Mouse (Mus musculus): ENCODE data around the gene Psmg1.
"Not testable (repeated sequence)": the region's sequence is repeated elsewhere in the genome, so short reads cannot be mapped to it uniquely, and the experiment has no call there.

Gene Psmg1

DNA sequence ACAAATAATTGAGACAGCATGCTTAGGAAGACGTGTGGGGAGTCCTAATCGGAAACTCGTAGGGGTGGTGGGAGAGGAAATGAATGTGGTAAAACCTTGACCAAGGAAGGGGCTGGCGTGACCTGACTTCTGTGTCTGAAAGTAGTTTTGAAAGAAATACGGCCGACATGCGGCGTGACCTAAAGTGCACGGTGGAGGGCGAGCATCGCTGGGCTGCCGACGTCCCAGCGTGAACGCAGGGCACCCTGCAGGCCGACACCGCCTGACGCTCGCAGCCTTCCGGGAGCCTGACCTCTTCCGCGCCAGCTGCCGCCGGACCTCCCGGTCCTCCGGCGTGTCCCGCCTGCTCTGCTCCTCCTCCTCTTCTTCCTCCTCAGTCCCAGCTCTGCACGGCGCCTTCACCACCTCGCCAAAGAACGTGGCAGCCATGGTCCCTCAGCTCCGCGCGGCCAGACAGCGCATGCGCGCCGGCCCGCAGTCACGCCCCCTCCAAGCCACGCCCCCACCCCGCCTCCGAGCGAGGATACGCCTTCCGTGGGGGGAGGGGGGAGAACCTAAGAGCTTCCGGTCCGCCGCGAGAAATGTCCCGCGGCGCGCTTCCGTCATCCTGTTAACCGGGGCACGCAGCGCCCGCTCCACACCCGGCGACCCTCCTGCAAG lies at the start of gene Psmg1:
Gene Psmg1, minus strand, starts transcription at position 499 of the 660 bp plus-strand sequence.
- in situ Hi-C loops (cut with MboI), result no loop called here

DNA sequence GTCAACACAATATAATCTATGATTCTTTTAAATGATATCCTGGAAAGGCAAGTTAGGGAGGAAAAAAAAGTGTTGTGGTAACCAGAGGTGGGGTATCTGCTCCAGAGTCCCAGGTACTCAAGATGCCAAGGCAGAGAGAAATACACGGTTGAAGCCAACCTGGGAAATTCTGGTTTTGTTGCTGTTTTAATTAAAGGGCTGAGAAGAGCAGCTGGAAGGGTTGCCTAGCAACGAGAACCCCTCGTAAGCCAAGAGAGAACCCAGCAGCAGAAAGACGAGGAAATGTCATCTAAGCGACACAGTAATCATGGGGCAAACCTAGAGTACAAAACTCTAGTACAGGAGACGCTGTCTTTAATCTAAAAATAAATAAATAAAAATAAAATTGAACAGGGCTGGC lies 48.8 kb upstream of the Psmg1 start:
- in situ Hi-C loops (cut with MboI), result no loop called here

DNA sequence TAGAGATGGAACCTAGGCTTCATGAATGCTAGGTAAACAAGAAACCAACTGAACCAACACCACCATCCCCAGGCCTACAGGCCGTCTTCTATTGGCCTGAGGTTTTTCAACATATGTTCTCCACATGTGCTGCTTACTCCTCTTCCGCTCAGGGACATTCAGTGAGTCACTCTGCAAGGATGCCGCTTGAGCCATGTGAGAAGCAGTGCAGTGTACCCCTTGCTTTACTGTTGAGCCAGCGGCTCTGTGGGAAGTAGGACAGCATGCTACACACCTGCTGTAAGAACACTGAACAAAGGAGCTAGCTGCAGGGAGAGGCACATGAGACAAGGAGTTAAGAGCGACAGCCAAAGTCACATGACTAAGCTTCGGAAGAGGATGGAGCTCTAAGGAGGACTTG lies 43.7 kb upstream of the Psmg1 start:
- in situ Hi-C loops (cut with MboI), result no loop called here

DNA sequence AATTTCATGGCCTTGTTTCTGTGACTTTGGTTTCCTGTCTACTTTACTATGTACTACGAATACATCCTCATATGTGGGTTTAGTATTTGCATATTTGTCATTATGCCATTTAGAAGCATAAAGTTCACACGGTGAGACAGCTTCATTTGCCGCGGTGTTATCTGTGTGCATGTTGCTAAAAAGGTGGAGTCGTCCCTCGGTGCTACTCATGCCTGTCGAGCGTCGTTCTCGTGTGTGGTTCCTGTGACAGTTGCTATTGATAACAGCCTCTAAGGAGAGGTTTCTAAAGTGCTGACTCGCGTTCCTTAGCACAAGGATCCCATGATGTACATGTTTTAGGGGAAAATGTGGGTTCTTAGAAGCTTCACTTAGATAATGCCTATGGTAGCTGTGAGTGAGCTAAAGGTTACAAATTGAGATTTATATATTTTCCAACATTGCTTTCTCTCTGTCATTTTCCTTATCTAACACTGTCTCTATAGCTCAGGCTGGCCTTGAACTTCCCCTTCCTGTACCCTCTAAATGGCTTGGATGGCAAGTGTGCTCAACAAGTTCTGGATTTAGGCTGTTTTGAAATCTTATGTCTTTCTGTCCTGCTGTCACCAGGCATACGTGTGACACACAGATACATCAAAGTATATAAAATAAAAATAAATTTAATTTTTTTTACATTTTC lies 41.7 kb upstream of the Psmg1 start:
- in situ Hi-C loops (cut with MboI), result no loop called here

- in situ Hi-C loops (cut with MboI), result no loop called here
Observed at GRCm38 (mm10) chr16:96030476-96031102, 39.8 kb upstream of the Psmg1 start.

- in situ Hi-C loops (cut with MboI), result no loop called here
Observed at GRCm38 (mm10) chr16:96026256-96026655, 35.5 kb upstream of the Psmg1 start.

GRCm38 (mm10) chr16:96025244-96025643 lies 34.5 kb upstream of the Psmg1 start:
- in situ Hi-C loops (cut with MboI), result no loop called here

DNA sequence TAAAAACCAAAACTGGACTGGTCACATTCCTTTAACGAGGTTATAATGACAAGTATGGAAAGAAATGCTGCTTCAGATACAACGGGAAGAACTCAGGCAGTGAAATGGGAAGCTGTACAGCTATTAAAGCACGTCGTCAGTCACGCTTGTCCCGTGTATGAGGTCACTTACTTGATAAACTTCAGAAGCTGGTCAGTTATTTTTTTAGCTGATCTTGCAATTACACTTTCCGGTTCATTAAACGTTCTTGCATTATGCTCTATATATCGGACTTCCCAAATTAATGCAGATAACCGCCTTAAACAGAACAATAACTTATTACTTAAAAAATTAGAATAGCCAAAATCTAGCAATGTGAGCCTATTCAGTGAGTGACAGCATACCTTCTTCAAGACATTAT lies 30.3 kb upstream of the Psmg1 start:
- in situ Hi-C loops (cut with MboI), result no loop called here

- in situ Hi-C loops (cut with MboI), result not testable (repeated sequence)
Observed at GRCm38 (mm10) chr16:96009124-96009523, 18.4 kb upstream of the Psmg1 start.

- in situ Hi-C loops (cut with MboI), result not testable (repeated sequence)
Observed at GRCm38 (mm10) chr16:96004278-96004677, 13.5 kb upstream of the Psmg1 start.

GRCm38 (mm10) chr16:95999291-95999690 lies 8.5 kb upstream of the Psmg1 start:
- in situ Hi-C loops (cut with MboI), result no loop called here

DNA sequence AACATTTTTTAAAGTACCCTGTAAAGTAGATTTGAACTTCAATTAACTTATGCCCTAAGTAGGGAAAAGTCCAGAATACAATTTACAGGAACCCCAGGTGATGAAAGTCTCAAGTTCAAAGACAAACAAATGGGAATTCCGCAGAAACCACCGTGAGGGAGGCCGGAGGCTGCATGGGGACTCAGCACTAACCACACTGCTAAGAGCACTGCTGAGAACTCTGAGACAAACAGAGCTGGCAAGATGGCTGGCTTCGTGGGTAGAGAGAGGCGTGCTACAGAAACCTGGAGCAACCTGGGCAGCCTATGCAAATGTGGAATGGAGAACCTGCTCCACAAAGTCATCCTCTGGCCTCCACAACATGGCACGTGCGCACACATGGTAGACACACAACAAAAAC lies 5.4 kb upstream of the Psmg1 start:
- in situ Hi-C loops (cut with MboI), result no loop called here

- in situ Hi-C loops (cut with MboI), result not testable (repeated sequence)
Observed at GRCm38 (mm10) chr16:95994576-95994975, 3.8 kb upstream of the Psmg1 start.

DNA sequence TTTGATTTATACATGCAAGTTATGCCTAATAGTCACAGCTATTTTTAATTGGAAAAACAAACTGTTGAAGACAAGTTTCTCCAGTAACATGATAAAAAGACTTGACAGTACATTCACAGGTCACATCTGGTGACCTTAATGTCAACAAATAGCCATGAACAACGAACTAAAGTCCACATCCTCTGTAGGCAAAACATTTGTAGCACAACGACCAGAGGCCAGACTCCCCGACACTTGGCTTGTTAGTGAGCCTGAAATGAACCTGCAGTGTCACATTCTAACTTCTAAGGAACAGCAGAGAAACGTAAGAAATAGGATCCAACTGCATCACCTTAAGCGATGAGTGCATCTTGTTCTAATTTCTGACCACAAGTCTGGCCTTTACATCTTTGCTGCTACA lies 1.8 kb upstream of the Psmg1 start:
- in situ Hi-C loops (cut with MboI), result no loop called here

DNA sequence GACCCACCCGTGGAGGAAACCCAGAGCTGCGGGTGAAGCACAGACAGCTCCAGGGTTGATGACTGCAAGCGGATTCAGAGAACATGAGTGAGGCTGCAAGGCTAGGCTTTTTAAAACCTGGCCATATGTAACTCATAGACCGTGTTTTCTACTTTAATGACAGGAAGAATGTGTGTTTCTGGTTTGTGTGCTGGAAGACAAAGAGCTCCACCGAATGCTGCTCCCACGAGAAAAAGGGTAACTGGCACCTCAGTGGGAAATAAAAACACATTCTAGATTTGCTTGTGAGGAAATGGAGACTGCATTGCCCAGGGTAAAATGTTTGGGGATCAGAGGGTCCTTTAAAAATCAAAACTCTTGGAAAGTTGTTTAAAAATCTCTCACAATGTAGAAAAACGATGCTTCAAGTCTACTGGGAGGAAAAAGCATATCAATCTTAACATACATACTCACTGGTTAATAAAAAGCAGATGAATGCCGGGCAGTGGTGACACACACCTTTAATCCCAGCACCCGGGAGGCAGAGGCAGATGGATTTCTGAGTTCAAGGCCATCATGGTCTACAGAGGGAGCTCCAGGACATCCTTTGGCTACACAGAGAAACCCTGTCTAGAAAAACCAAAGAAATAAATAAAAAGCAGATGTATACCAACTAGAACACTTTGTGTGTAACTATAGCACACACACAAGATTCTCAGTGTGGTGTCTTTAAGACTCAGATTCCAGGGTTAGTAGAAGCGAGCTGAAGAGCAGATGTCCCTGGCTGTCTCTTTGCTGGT lies 551 bp upstream of the Psmg1 start:
- in situ Hi-C loops (cut with MboI), result no loop called here

DNA sequence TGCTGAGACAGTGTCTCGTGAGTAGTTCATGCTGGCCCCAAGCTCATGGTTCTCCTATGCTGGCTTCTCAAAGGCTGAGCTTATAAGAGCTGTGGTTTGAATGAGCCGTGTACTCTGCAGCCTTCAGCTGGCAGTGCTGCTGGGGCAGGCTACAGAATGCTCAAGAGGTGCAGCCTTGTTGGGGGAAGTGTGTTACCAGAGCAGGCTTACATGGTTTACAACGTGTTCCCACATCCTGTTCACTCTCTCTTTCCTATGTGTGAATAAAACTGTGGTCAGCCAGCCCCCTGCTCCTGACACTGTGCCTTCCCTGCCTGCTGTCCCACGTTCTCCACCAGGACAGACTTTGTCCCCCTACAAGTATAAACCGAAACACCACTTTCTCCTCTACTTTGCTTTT lies 5.8 kb downstream of the Psmg1 start:
- in situ Hi-C loops (cut with MboI), result no loop called here

DNA sequence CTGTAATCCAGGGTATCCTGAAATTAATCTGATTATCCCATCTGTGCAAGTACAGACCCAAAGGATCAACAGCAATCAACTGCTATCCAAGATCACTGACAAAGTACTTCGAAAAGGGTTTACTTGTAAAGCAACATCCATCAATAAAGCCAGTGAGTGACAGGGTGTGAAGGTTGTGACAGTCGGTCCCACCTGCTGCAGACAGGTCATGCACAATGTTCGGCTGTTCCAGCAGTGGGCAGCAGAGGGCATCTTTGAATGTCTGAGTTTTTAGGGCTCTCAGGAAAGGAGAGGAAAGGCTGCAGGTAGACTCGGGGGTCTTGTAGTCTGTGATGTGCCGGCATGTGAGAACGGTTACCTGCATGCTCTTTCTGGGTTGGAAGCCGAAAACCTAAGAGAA lies 7.2 kb downstream of the Psmg1 start:
- in situ Hi-C loops (cut with MboI), result no loop called here

DNA sequence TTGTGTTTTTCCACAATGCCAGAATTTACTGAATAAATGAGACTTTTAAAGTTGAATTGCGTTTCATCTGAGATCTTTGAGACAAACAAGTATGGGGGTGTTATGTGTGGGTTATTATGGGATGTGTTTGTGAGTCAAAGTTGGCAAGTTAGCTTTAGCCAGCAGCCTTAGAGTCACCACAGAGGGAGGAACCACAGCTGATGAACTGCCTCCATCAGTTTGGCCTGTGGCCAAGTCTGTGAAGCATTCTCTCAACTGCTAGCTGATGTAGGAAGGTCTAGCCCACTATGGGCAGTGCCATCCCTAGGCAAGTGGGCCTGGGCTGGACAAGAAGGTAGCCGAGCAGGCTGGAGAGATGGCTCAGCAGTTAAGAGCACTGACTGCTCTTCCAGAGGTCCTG lies 19.9 kb downstream of the Psmg1 start:
- in situ Hi-C loops (cut with MboI), result no loop called here

- in situ Hi-C loops (cut with MboI), result no loop called here
Observed at GRCm38 (mm10) chr16:95967455-95967854, 23.3 kb downstream of the Psmg1 start.

- in situ Hi-C loops (cut with MboI), result no loop called here
Observed at GRCm38 (mm10) chr16:95964427-95965023, 26.2 kb downstream of the Psmg1 start.

DNA sequence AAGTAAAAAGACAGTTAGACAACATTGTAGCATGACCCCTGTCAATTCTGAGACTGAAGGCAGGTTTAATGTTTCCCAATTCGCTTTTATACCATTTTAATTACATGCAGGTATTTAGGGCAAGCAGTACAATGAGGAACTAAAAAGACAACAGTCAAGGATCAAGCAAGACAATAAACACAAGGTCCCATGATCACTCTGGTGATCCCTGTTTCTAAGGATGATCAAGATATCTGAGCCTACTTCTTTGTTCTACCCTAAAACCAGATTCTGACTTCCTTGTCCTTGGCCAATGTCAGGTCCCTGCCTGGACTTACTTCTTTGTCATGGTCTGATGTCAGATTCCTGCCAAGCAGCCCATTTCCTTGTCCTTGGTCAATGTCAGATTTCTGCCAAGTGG lies 29.3 kb downstream of the Psmg1 start:
- in situ Hi-C loops (cut with MboI), result not testable (repeated sequence)

DNA sequence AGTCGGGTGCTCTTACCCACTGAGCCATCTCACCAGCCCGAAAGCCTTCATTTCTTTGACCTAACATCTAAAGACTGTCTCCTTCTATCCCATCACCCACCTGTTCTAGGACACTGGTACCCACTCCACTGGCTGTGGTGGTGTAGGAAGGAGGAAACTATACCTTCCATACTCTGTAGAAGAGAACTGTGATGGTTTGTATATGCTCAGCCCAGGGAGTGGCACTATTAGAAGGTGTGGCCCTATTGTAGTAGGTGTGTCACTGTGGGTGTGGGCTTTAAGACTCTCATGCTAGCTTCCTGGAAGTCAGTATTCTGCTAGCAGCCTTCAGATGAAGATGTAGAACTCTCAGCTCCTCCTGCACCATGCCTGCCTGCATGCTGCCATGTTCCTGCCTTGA lies 30.1 kb downstream of the Psmg1 start:
- in situ Hi-C loops (cut with MboI), result not testable (repeated sequence)

All from mature B cell (primary cell).